Mouse (Mus musculus) forebrain, embryonic 13.5 days (tissue): ENCODE results near the gene Kif5a. TPM values are rescaled to one million over a fixed set of nuclear protein-coding genes. Genes with fewer than 3 reads are reported as not detected.

ENCODE experiments used
- ATAC-seq: fragments of 200-750 bp; cut with Nextera tagmentation; 2 replicates; pipeline ENCODE4 v1.8.0; 2017
- H3K27ac ChIP-seq: fragments of 300-500 bp; sonication (generic); 2 replicates; pipeline ENCODE4 v1.5.1; 2015; ENCODE audit warnings: inconsistent platforms, mild to moderate bottlenecking, moderate library complexity
- H3K27me3 ChIP-seq: fragments of 300-500 bp; sonication (generic); 2 replicates; pipeline ENCODE4 v1.6.1; 2015; ENCODE audit warnings: mild to moderate bottlenecking, inconsistent platforms
- H3K36me3 ChIP-seq: fragments of 300-500 bp; sonication (generic); 2 replicates; pipeline ENCODE4 v1.6.1; 2015; ENCODE audit warnings: mild to moderate bottlenecking, inconsistent platforms; ENCODE audit not compliant: poor library complexity, severe bottlenecking
- H3K4me1 ChIP-seq: fragments of 300-500 bp; sonication (generic); 2 replicates; pipeline ENCODE4 v1.6.1; 2015; ENCODE audit warnings: inconsistent platforms
- H3K4me2 ChIP-seq: fragments of 300-500 bp; sonication (generic); 2 replicates; pipeline ENCODE4 v1.6.1; 2015; ENCODE audit warnings: inconsistent platforms, mild to moderate bottlenecking, moderate library complexity
- H3K4me3 ChIP-seq: fragments of 300-500 bp; sonication (generic); 2 replicates; pipeline ENCODE4 v1.5.1; 2015; ENCODE audit warnings: mild to moderate bottlenecking, inconsistent platforms
- H3K9ac ChIP-seq: fragments of 300-500 bp; sonication (generic); 2 replicates; pipeline ENCODE4 v1.6.1; 2015; ENCODE audit warnings: mild to moderate bottlenecking, inconsistent platforms
- H3K9me3 ChIP-seq: fragments of 300-500 bp; sonication (generic); replicated peaks from 2 replicates; pipeline ENCODE4 v1.6.1; 2016; ENCODE audit warnings: inconsistent platforms
- WGBS: fragments of 180-500 bp; shearing (Covaris S2); methylation state at CpG from one replicate; pipeline ENCODE4 v1.1.7; 2015; 5-methylcytosine and 5-hydroxymethylcytosine counted together
- polyA plus RNA-seq: library from polyadenylated mRNA; unstranded; fragments of >200 nt; fragmentation: Nextera tagmentation; extraction: Ambion mirVana; gene quantifications from 2 replicates; pipeline ENCODE4 v1.2.1, GENCODE M21; 2015

Gene Kif5a
- polyA plus RNA-seq, 1 experiment from 2014 or later = 45.4 TPM

- Histone ChIP-seq H3K36me3 (peaks cover 69% of the 10 kb centered on the region), H3K4me2 (no peak overlapping the region), H3K9me3 (no peaks in the 10 kb centered on the region), H3K9ac (no peak overlapping the region), H3K27me3 (no peaks in the 10 kb centered on the region), H3K4me3 (no peak overlapping the region), H3K4me1 (peaks cover 27% of the 10 kb centered on the region), H3K27ac (no peak overlapping the region)
- no peak for ATAC-seq
- WGBS = 90% methylated on average over 10 of the region's 10 CpGs
These were observed 31.9 kb upstream of the Kif5a start for GRCm38 (mm10) chr10:127294895-127295510.

- 85% methylated on average over 3 of the region's 3 CpGs for WGBS
- Histone ChIP-seq H3K4me1 (peaks cover 36% of the 10 kb centered on the region), H3K4me3 (no peak overlapping the region), H3K27ac (no peak overlapping the region), H3K9me3 (no peaks in the 10 kb centered on the region), H3K4me2 (no peak overlapping the region), H3K27me3 (no peaks in the 10 kb centered on the region), H3K9ac (no peak overlapping the region), H3K36me3 (peaks cover 56% of the 10 kb centered on the region)
- ATAC-seq = no peak
These were observed 30.5 kb upstream of the Kif5a start for GRCm38 (mm10) chr10:127293590-127294113.

GRCm38 (mm10) chr10:127292987-127293538 lies 29.9 kb upstream of the Kif5a start:
- WGBS = 85% methylated on average over 6 of the region's 6 CpGs
- Histone ChIP-seq H3K27ac (no peak overlapping the region), H3K9ac (0 out of 2 replicates have a peak overlapping the region, but pooled peaks have one; percentile 21), H3K9me3 (no peaks in the 10 kb centered on the region), H3K27me3 (no peaks in the 10 kb centered on the region), H3K4me1 (peaks cover 38% of the 10 kb centered on the region), H3K36me3 (peaks cover 50% of the 10 kb centered on the region), H3K4me3 (no peak overlapping the region), H3K4me2 (no peak overlapping the region; the same call in 1 of the 2 replicates)
- no peak for ATAC-seq

- H3K4me3 ChIP-seq = peak overlapping the region; percentile 68
- ATAC-seq = no peak
- H3K27ac ChIP-seq = no peak overlapping the region; the same call in 1 of the 2 replicates
- H3K36me3 ChIP-seq = peaks cover 44% of the 10 kb centered on the region
- H3K9ac ChIP-seq = peak overlapping the region; percentile 73
- H3K4me1 ChIP-seq = peaks cover 48% of the 10 kb centered on the region
- no peaks in the 10 kb centered on the region for H3K9me3 ChIP-seq
- H3K27me3 ChIP-seq = no peaks in the 10 kb centered on the region
- peak overlapping the region; percentile 88 for H3K4me2 ChIP-seq
- WGBS = 54% methylated on average over 5 of the region's 5 CpGs
These were observed 28.9 kb upstream of the Kif5a start for GRCm38 (mm10) chr10:127291881-127292638.

GRCm38 (mm10) chr10:127290930-127291880 lies 28.1 kb upstream of the Kif5a start:
- Histone ChIP-seq H3K4me2 (peak overlapping the region; percentile 88), H3K36me3 (peaks cover 43% of the 10 kb centered on the region), H3K27ac (peak overlapping the region; percentile 98), H3K4me3 (peak overlapping the region; percentile 68), H3K9me3 (no peaks in the 10 kb centered on the region), H3K27me3 (no peaks in the 10 kb centered on the region), H3K9ac (peak overlapping the region; percentile 73), H3K4me1 (peaks cover 56% of the 10 kb centered on the region)
- WGBS = 4% methylated on average over 19 of the region's 19 CpGs
- ATAC-seq = peak; percentile 43

GRCm38 (mm10) chr10:127290307-127290929 lies 27.3 kb upstream of the Kif5a start:
- Histone ChIP-seq H3K36me3 (peaks cover 43% of the 10 kb centered on the region), H3K9ac (peak overlapping the region; percentile 86), H3K9me3 (no peaks in the 10 kb centered on the region), H3K4me2 (peak overlapping the region; percentile 88), H3K27me3 (no peaks in the 10 kb centered on the region), H3K4me3 (peak overlapping the region; percentile 68), H3K4me1 (peaks cover 64% of the 10 kb centered on the region), H3K27ac (peak overlapping the region; percentile 98)
- 0% methylated on average over 44 of the region's 47 CpGs for WGBS
- ATAC-seq = peak; percentile 90

- WGBS = under 1% methylated on average over 15 of the region's 15 CpGs
- Histone ChIP-seq H3K27ac (peak overlapping the region; percentile 98), H3K4me3 (peak overlapping the region; percentile 68), H3K4me2 (peak overlapping the region; percentile 88), H3K27me3 (no peaks in the 10 kb centered on the region), H3K36me3 (peaks cover 43% of the 10 kb centered on the region), H3K9ac (peak overlapping the region; percentile 86), H3K9me3 (no peaks in the 10 kb centered on the region), H3K4me1 (peaks cover 72% of the 10 kb centered on the region)
- ATAC-seq = peak; percentile 7
These were observed 26.5 kb upstream of the Kif5a start for GRCm38 (mm10) chr10:127289573-127290191.

- under 1% methylated on average over 35 of the region's 65 CpGs for WGBS
- Histone ChIP-seq H3K4me1 (peaks cover 75% of the 10 kb centered on the region), H3K27ac (peak within 1 kb of the TSS; percentile 98), H3K9ac (peak within 1 kb of the TSS; percentile 86), H3K4me3 (peak within 1 kb of the TSS; percentile 68), H3K27me3 (no peaks in the 10 kb centered on the region), H3K4me2 (peak within 1 kb of the TSS; percentile 88), H3K36me3 (peaks cover 43% of the 10 kb centered on the region), H3K9me3 (no peaks in the 10 kb centered on the region)
- ATAC-seq = peak; percentile 32
These were observed 25.8 kb upstream of the Kif5a start, which contains the start of gene Mbd6 for GRCm38 (mm10) chr10:127288800-127289572. TSS of gene Mbd6 (minus strand) at chr10:127289018.

GRCm38 (mm10) chr10:127288328-127288799 lies 25.2 kb upstream of the Kif5a start:
- Histone ChIP-seq H3K4me1 (peaks cover 75% of the 10 kb centered on the region), H3K9ac (peak overlapping the region; percentile 86), H3K27me3 (no peaks in the 10 kb centered on the region), H3K27ac (peak overlapping the region; percentile 98), H3K36me3 (peaks cover 43% of the 10 kb centered on the region), H3K4me3 (peak overlapping the region; percentile 68), H3K4me2 (peak overlapping the region; percentile 88), H3K9me3 (no peaks in the 10 kb centered on the region)
- ATAC-seq = peak; percentile 1; the same call in 1 of the 2 replicates
- 0% methylated on average over 18 of the region's 28 CpGs for WGBS

- peaks cover 70% of the 10 kb centered on the region for H3K4me1 ChIP-seq
- no peak for ATAC-seq
- peak overlapping the region; percentile 86 for H3K9ac ChIP-seq
- 1% methylated on average over 3 of the region's 3 CpGs for WGBS
- H3K4me3 ChIP-seq = peak overlapping the region; percentile 68
- peak overlapping the region; percentile 88 for H3K4me2 ChIP-seq
- H3K9me3 ChIP-seq = no peaks in the 10 kb centered on the region
- peak overlapping the region; percentile 98 for H3K27ac ChIP-seq
- H3K27me3 ChIP-seq = no peaks in the 10 kb centered on the region
- peaks cover 45% of the 10 kb centered on the region for H3K36me3 ChIP-seq
These were observed 24.8 kb upstream of the Kif5a start for GRCm38 (mm10) chr10:127287936-127288293.
